Mouse (Mus musculus) olfactory bulb, adult 2 months (tissue): ENCODE data around the gene Apoc4. TPM values are rescaled to one million over a fixed set of nuclear protein-coding genes. Genes with fewer than 3 reads are reported as not detected.

ENCODE experiments used
- H3K27ac ChIP-seq: fragments of 200-500 bp; 2 replicates; pipeline ENCODE4 v1.5.1; 2012; ENCODE audit warnings: low read depth, low read length; ENCODE audit not compliant: insufficient read depth
- H3K4me1 ChIP-seq: fragments of 200-500 bp; 2 replicates; pipeline ENCODE4 v1.6.1; 2012; ENCODE audit warnings: low read length; ENCODE audit not compliant: control insufficient read depth, insufficient read depth
- H3K4me3 ChIP-seq: fragments of 200-500 bp; 2 replicates; pipeline ENCODE4 v1.5.1; 2012; ENCODE audit warnings: mild to moderate bottlenecking, low read depth, low read length, moderate library complexity; ENCODE audit not compliant: insufficient read depth
- CTCF ChIP-seq: fragments of 200-500 bp; IDR thresholded peaks from 2 replicates; pipeline ENCODE4 v1.5.1; 2012; ENCODE audit warnings: low read depth, mild to moderate bottlenecking, low read length, moderate library complexity; ENCODE audit not compliant: insufficient read depth
- POLR2A ChIP-seq: fragments of 200-500 bp; IDR thresholded peaks from 2 replicates; pipeline ENCODE4 v1.6.1; 2012; ENCODE audit warnings: mild to moderate bottlenecking, low read depth, low read length, moderate library complexity; ENCODE audit not compliant: insufficient read depth
- WGBS: fragments of 180-500 bp; shearing (Covaris S2); methylation state at CpG from one replicate; pipeline ENCODE4 v1.1.7; 2018; 5-methylcytosine and 5-hydroxymethylcytosine counted together
- polyA plus RNA-seq: library from polyadenylated mRNA; stranded (reverse); fragments of >200 nt; gene quantifications from 2 replicates; pipeline ENCODE4 v1.2.4, GENCODE M21; 2012; ENCODE audit warnings: low replicate concordance; ENCODE audit not compliant: missing spikeins, insufficient read depth, insufficient read length

The Apoc4 gene
- polyA plus RNA-seq, 1 experiment = not detected

DNA sequence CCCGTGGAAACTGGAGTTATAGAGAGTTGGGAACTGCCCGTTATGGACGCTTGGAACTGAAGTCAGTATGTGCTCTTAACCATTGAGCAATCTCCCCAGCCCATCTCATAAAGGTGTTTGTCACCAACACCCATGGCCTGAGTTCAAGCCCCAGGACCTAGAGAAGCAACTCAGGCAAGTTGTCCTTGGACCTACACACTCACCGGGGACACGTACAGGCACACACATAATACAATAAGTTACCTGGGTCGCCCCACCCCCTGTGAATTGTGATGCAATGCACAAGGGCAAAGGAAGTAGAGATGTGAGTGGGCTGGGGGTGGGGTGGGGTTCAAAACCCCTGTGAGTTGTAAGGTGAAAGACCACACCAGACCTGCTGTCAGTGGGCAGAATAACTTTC is 5.2 kb upstream of the Apoc4 start:
- H3K4me3 ChIP-seq = no peak overlapping the region
- H3K4me1 ChIP-seq = no peaks in the 10 kb centered on the region
- TF ChIP-seq POLR2A (no peak), CTCF (no peak)
- H3K27ac ChIP-seq = no peak overlapping the region
- WGBS = 88% methylated on average over 6 of the region's 6 CpGs

GRCm38 (mm10) chr7:19685374-19685773 is 4.1 kb upstream of the Apoc4 start:
- 74% methylated on average over 4 of the region's 4 CpGs for WGBS
- H3K4me3 ChIP-seq = no peak overlapping the region
- no peaks in the 10 kb centered on the region for H3K4me1 ChIP-seq
- TF ChIP-seq POLR2A (no peak), CTCF (no peak)
- H3K27ac ChIP-seq = no peak overlapping the region

- WGBS = 94% methylated on average over 6 of the region's 6 CpGs
- Histone ChIP-seq H3K4me3 (no peak overlapping the region), H3K27ac (no peak overlapping the region), H3K4me1 (no peaks in the 10 kb centered on the region)
- TF ChIP-seq CTCF = no peak
- no peak for TF ChIP-seq POLR2A
These were observed 2.5 kb upstream of the Apoc4 start for GRCm38 (mm10) chr7:19683771-19684201.

DNA sequence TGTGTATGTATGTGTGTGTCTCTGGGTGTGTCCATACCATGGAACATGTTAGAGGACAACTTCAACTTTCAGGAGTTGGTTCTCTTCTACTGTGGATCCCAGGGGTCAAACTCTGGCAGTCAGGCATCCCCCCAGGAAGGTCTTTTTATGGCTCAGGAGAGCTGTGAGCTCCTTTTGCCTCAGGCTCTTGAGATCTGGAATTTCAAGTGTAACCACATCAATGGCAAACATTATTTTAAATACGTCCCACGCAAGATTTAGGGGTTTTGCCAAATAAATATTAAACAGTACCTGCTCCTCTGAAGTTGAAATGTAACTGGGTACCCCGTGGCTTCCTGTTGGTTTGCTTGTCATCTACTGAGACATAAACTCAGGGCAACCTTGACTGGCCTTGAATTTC is 1.7 kb upstream of the Apoc4 start:
- H3K27ac ChIP-seq = no peak overlapping the region
- no peak overlapping the region for H3K4me3 ChIP-seq
- TF ChIP-seq POLR2A (no peak), CTCF (no peak)
- WGBS = 80% methylated on average over 3 of the region's 3 CpGs
- no peaks in the 10 kb centered on the region for H3K4me1 ChIP-seq

GRCm38 (mm10) chr7:19680702-19681101 is 577 bp downstream of the Apoc4 start:
- 91% methylated on average over 2 of the region's 2 CpGs for WGBS
- Histone ChIP-seq H3K4me3 (no peak overlapping the region), H3K4me1 (no peaks in the 10 kb centered on the region), H3K27ac (no peak overlapping the region)
- TF ChIP-seq CTCF (no peak), POLR2A (no peak)

GRCm38 (mm10) chr7:19678901-19679300 is 2.4 kb downstream of the Apoc4 start:
- whole genome bisulfite sequencing = 87% methylated on average over 3 of the region's 3 CpGs
- H3K4me3 ChIP-seq = no peak overlapping the region
- TF ChIP-seq POLR2A = no peak
- TF ChIP-seq CTCF = no peak
- H3K27ac ChIP-seq = no peak overlapping the region
- no peaks in the 10 kb centered on the region for H3K4me1 ChIP-seq

- peaks cover 4% of the 10 kb centered on the region; the same call in 1 of the 2 replicates for H3K4me1 ChIP-seq
- no peak for TF ChIP-seq CTCF
- TF ChIP-seq POLR2A = no peak
- no peak within 1 kb of the TSS for H3K27ac ChIP-seq
- H3K4me3 ChIP-seq = no peak within 1 kb of the TSS
- 87% methylated on average over 8 of the region's 8 CpGs for WGBS
These were observed 3.4 kb downstream of the Apoc4 start, which contains the start of gene Apoc2 for GRCm38 (mm10) chr7:19677872-19678271. TSS of gene Apoc2 (minus strand) at chr7:19677941.

GRCm38 (mm10) chr7:19676662-19677061 is 4.6 kb downstream of the Apoc4 start:
- WGBS = 88% methylated on average over 1 of the region's 1 CpGs

DNA sequence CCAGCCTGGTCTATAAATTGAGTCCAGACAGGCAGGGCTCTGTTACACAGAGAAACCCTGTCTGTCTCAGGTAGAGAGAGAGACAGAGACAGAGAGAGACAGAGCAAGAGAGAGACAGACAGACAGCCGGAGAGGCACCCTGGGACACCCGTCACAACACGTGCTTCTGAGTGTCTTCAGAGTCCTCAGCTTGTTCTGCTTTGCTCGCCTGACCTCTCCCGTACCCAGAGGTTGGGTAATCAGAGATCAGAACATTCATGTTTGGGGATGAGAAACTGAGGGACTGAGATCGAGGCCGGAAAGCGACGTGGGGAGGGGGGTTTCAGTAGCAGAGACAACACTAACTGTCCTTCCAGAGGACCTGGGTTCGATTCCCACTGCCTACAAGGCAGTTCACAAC is 5.5 kb downstream of the Apoc4 start:
- Histone ChIP-seq H3K4me3 (no peak overlapping the region), H3K27ac (no peak overlapping the region), H3K4me1 (peaks cover 4% of the 10 kb centered on the region; the same call in 1 of the 2 replicates)
- TF ChIP-seq CTCF (no peak), POLR2A (no peak)
- 85% methylated on average over 10 of the region's 10 CpGs for WGBS

More at GRCm38 (mm10) chr7:19676662-19677061, 4.6 kb downstream of the Apoc4 start:
- Histone ChIP-seq H3K4me1 (peaks cover 4% of the 10 kb centered on the region; the same call in 1 of the 2 replicates), H3K4me3 (no peak overlapping the region), H3K27ac (no peak overlapping the region)
- TF ChIP-seq CTCF (no peak), POLR2A (no peak)
